Mouse (Mus musculus) right cerebral cortex, postnatal 25 days (tissue): ENCODE data around the gene Pcna.
A peak's percentile ranks its signal among the peaks of the same experiment; 100 is the strongest.
"Not testable (repeated sequence)": the region's sequence is repeated elsewhere in the genome, so short reads cannot be mapped to it uniquely, and the experiment has no call there.

Experiments
- DNase-seq: peaks from one replicate; pipeline ENCODE4 v3.0.0; 2022

Pcna gene

GRCm38 (mm10) chr2:132275527-132275926, 22.4 kb upstream of the Pcna start:
- no peak for DNase-seq

GRCm38 (mm10) chr2:132272694-132273389, 19.7 kb upstream of the Pcna start:
- no peak for DNase-seq

GRCm38 (mm10) chr2:132270331-132270951, 17.3 kb upstream of the Pcna start:
- no peak for DNase-seq

DNA sequence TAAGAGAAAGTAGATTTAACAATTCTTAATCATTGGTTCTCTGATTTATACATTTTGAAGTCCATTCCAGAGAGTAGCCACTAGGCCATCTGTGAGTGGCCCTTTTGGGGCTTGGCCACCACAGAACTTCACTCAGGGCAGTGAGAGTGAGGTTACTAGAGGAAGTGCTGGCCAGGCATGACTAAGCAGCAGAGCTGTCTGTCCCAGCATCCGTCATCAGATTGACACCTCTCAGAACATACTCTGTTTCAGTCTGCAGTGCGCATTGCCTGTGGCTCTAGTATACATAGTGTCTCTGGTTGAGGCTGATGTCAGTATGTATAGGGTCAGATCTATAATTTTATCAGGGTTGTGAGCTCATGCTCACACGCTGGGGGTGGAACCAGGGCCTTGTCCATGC, 16.1 kb upstream of the Pcna start:
- DNase-seq = no peak

GRCm38 (mm10) chr2:132266086-132266485, 13.0 kb upstream of the Pcna start:
- DNase-seq = no peak

DNA sequence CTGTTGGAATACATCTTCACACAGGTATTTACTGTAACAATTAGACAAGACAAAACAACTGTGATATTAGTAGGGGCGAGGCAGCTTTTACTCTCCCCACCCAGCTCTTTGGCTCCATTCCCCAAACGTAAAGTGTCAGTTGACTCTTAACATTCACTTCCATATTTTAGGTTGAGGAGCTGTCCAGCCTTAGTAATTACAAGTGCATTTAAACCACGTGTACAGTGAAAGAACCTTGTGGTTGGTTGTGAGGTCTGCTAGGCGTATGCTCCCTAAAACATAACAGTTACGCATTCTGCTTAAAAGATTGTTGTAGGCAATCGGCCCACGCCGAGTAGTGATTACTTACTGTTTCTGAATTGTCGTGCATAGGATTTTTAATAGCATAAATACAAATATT, 12.1 kb upstream of the Pcna start:
- DNase-seq = no peak

GRCm38 (mm10) chr2:132264266-132264710, 11.2 kb upstream of the Pcna start:
- no peak for DNase-seq

GRCm38 (mm10) chr2:132263421-132264265, 10.5 kb upstream of the Pcna start:
- peak; percentile 47 for DNase-seq

GRCm38 (mm10) chr2:132262879-132263398, 9.8 kb upstream of the Pcna start, which contains the start of gene Cds2:
Gene Cds2 (plus strand): TSS chr2:132263148.
- DNase-seq = peak; percentile 99

DNA sequence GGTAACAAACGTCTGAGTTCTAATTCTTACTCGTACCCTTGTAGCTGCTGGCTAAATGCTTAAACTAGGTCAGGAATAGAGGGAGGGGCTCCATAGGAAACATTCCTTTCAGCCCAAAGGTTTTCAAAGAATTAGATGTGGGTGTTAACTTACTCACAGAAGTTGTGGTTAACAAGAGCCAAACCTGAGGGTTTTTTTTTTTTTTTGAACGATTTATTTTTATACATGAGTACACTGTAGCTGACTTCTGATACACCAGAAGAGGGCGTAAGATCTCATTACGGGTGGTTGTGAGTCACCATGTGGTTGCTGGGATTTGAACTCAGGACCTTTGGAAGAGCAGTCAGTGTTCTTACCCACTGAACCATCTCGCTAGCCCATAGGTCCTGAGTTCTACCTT, 9.1 kb upstream of the Pcna start:
- DNase-seq = no peak

- DNase-seq = no peak
Measured at GRCm38 (mm10) chr2:132260601-132261000, 7.5 kb upstream of the Pcna start.

GRCm38 (mm10) chr2:132257350-132258068, 4.4 kb upstream of the Pcna start:
- DNase-seq = no peak

DNA sequence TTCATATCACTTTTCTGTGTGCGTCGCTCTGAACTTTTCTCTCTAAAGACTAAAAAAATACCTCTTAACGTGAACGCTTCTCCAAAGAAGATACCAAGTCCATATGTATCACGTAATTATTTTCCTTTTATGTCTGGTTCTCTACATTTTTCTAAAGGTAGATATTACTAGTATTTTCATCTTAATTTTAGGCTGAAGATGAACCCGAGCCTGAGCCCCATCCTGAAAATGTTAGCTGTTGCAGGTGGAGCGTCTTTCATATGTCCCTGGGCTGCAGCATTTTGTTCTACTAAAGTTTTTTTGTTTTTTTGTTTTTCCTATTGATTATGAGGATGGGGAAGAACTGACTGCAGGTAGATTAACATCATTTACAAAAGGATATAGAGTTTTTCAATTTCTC, 489 bp upstream of the Pcna start:
- DNase-seq = no peak

GRCm38 (mm10) chr2:132251911-132252310, 1.2 kb downstream of the Pcna start:
- DNase-seq = no peak

GRCm38 (mm10) chr2:132247539-132248313, 5.4 kb downstream of the Pcna start, which contains the start of gene Tmem230:
Gene Tmem230 (minus strand): TSS chr2:132247807.
- DNase-seq = peak; percentile 93

DNA sequence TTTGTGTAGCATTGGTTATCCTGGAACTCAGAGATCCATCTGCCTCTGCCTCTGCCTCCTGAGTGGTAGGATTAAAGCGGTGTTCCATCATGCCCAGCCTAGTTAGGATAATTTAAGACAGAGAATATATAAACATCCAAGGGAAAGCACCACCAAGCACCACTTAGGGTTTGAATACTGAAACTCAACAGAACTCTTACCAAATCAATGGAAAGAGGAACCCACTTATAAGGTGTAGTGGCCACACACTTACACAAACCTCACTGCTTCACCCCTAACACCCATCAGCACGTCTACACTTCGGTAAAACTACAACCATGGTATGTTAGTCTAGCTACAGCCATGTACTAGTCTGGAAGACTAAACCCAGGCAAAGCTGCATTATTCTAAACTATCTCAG, 9.7 kb downstream of the Pcna start:
- DNase-seq = no peak

GRCm38 (mm10) chr2:132240457-132240856, 12.7 kb downstream of the Pcna start:
- DNase-seq = peak; percentile 52

DNA sequence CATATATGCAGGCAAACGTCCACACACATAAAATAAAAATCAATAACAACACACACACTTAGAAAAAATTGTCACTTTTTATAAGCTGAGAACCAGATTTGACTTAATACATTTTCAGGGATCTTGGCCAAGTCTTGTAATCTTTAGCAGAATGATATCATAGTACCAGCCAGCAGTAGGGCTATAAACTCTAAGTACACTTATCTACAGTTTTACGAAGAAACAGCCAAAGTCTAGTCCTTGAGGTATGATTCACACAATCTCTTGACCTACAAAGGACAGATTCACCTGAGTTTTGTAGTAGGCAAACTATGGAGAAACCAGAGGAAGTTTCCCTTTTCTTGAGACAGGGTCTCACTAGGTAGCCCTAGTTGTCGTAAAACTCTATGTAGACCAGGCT, 13.7 kb downstream of the Pcna start:
- DNase-seq = not testable (repeated sequence)

- DNase-seq = no peak
Measured at GRCm38 (mm10) chr2:132235975-132236374, 17.1 kb downstream of the Pcna start.

DNA sequence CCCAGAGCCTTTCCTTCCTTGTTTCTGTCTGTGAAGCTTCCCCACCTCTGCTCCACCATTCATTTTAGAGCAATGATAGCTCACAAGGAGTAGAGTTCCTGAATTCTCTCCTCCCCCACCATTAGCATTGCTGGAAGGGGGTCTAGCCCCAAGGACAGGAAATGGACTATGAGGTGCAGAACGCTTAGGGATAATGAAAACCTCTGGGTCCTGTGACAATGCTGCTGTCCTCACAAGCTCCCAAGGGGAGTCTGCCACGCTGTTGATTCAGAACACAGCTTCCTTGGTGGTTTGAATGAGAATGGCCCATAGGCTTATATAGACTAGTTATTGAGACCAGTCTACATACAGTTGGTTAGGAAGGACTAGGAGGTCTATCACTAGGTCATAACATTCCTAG, 17.8 kb downstream of the Pcna start:
- no peak for DNase-seq

- no peak for DNase-seq
Measured at GRCm38 (mm10) chr2:132233985-132234765, 18.9 kb downstream of the Pcna start.
